Mouse (Mus musculus): Measurements from ENCODE around the gene Aif1l. TPM values are rescaled to one million over a fixed set of nuclear protein-coding genes. Genes with fewer than 3 reads are reported as not detected.

Aif1l gene
- polyA plus RNA-seq, 1 experiment: 1.2 TPM

- no peak overlapping the region for H3K4me3 ChIP-seq (replicated peaks; ENCODE audit: control insufficient read depth, low read depth, low read length)
- no peaks in the 10 kb centered on the region; the same call in 1 of the 2 replicates for H3K4me1 ChIP-seq (ENCODE audit: control insufficient read depth, insufficient read depth, low read length)
- 76% methylated on average over 5 of the region's 5 CpGs for WGBS
- TF ChIP-seq POLR2A (IDR thresholded peaks at IDR 0.05; ENCODE audit: borderline replicate concordance, control insufficient read depth, low read depth, low read length) (no peak), CTCF (IDR thresholded peaks at IDR 0.05; ENCODE audit: control insufficient read depth, insufficient read depth, low read length) (no peak)
- no peak overlapping the region for H3K27ac ChIP-seq (ENCODE audit: control insufficient read depth, insufficient read depth, low read depth, low read length, poor library complexity)
These were observed 5.7 kb downstream of the Aif1l start for GRCm38 (mm10) chr2:31955686-31956085.

- no peak for TF ChIP-seq POLR2A (IDR thresholded peaks at IDR 0.05; ENCODE audit: borderline replicate concordance, control insufficient read depth, low read depth, low read length)
- no peak overlapping the region for H3K27ac ChIP-seq (ENCODE audit: control insufficient read depth, insufficient read depth, low read depth, low read length, poor library complexity)
- H3K4me1 ChIP-seq (ENCODE audit: control insufficient read depth, insufficient read depth, low read length): no peaks in the 10 kb centered on the region; the same call in 1 of the 2 replicates
- WGBS: 90% methylated on average over 10 of the region's 10 CpGs
- no peak overlapping the region for H3K4me3 ChIP-seq (replicated peaks; ENCODE audit: control insufficient read depth, low read depth, low read length)
These were observed 7.3 kb downstream of the Aif1l start for GRCm38 (mm10) chr2:31957211-31957610.

GRCm38 (mm10) chr2:31960986-31961385, 11.0 kb downstream of the Aif1l start:
- H3K4me3 ChIP-seq (replicated peaks; ENCODE audit: control insufficient read depth, low read depth, low read length): no peak overlapping the region
- TF ChIP-seq POLR2A (IDR thresholded peaks at IDR 0.05; ENCODE audit: borderline replicate concordance, control insufficient read depth, low read depth, low read length): no peak
- no peak for TF ChIP-seq CTCF (IDR thresholded peaks at IDR 0.05; ENCODE audit: control insufficient read depth, insufficient read depth, low read length)
- H3K27ac ChIP-seq (ENCODE audit: control insufficient read depth, insufficient read depth, low read depth, low read length, poor library complexity): no peak overlapping the region
- 91% methylated on average over 8 of the region's 8 CpGs for WGBS
- H3K4me1 ChIP-seq (ENCODE audit: control insufficient read depth, insufficient read depth, low read length): no peaks in the 10 kb centered on the region; the same call in 1 of the 2 replicates

- Histone ChIP-seq H3K4me1 (ENCODE audit: control insufficient read depth, insufficient read depth, low read length) (no peaks in the 10 kb centered on the region; the same call in 1 of the 2 replicates), H3K27ac (ENCODE audit: control insufficient read depth, insufficient read depth, low read depth, low read length, poor library complexity) (no peak overlapping the region), H3K4me3 (replicated peaks; ENCODE audit: control insufficient read depth, low read depth, low read length) (no peak overlapping the region)
- WGBS: 62% methylated on average over 4 of the region's 4 CpGs
- TF ChIP-seq POLR2A (IDR thresholded peaks at IDR 0.05; ENCODE audit: borderline replicate concordance, control insufficient read depth, low read depth, low read length) (no peak), CTCF (IDR thresholded peaks at IDR 0.05; ENCODE audit: control insufficient read depth, insufficient read depth, low read length) (no peak)
These were observed 11.9 kb downstream of the Aif1l start for GRCm38 (mm10) chr2:31961791-31962222.

GRCm38 (mm10) chr2:31962501-31963224, 12.7 kb downstream of the Aif1l start:
- TF ChIP-seq CTCF (IDR thresholded peaks at IDR 0.05; ENCODE audit: control insufficient read depth, insufficient read depth, low read length): no peak
- no peak for TF ChIP-seq POLR2A (IDR thresholded peaks at IDR 0.05; ENCODE audit: borderline replicate concordance, control insufficient read depth, low read depth, low read length)
- Histone ChIP-seq H3K27ac (ENCODE audit: control insufficient read depth, insufficient read depth, low read depth, low read length, poor library complexity) (no peak overlapping the region), H3K4me1 (ENCODE audit: control insufficient read depth, insufficient read depth, low read length) (no peaks in the 10 kb centered on the region), H3K4me3 (replicated peaks; ENCODE audit: control insufficient read depth, low read depth, low read length) (no peak overlapping the region)
- 74% methylated on average over 8 of the region's 8 CpGs for WGBS

- Histone ChIP-seq H3K4me3 (replicated peaks; ENCODE audit: control insufficient read depth, low read depth, low read length) (no peak overlapping the region), H3K4me1 (ENCODE audit: control insufficient read depth, insufficient read depth, low read length) (no peaks in the 10 kb centered on the region), H3K27ac (ENCODE audit: control insufficient read depth, insufficient read depth, low read depth, low read length, poor library complexity) (no peak overlapping the region)
- WGBS: 82% methylated on average over 7 of the region's 7 CpGs
- no peak for TF ChIP-seq POLR2A (IDR thresholded peaks at IDR 0.05; ENCODE audit: borderline replicate concordance, control insufficient read depth, low read depth, low read length)
- TF ChIP-seq CTCF (IDR thresholded peaks at IDR 0.05; ENCODE audit: control insufficient read depth, insufficient read depth, low read length): no peak
These were observed 13.6 kb downstream of the Aif1l start for GRCm38 (mm10) chr2:31963491-31963890.

- Histone ChIP-seq H3K27ac (ENCODE audit: control insufficient read depth, insufficient read depth, low read depth, low read length, poor library complexity) (no peak overlapping the region), H3K4me3 (replicated peaks; ENCODE audit: control insufficient read depth, low read depth, low read length) (no peak overlapping the region), H3K4me1 (ENCODE audit: control insufficient read depth, insufficient read depth, low read length) (no peaks in the 10 kb centered on the region)
- WGBS: 92% methylated on average over 3 of the region's 3 CpGs
- TF ChIP-seq POLR2A (IDR thresholded peaks at IDR 0.05; ENCODE audit: borderline replicate concordance, control insufficient read depth, low read depth, low read length): no peak
- no peak for TF ChIP-seq CTCF (IDR thresholded peaks at IDR 0.05; ENCODE audit: control insufficient read depth, insufficient read depth, low read length)
These were observed 14.3 kb downstream of the Aif1l start for GRCm38 (mm10) chr2:31964191-31964590.

- Histone ChIP-seq H3K27ac (ENCODE audit: control insufficient read depth, insufficient read depth, low read depth, low read length, poor library complexity) (no peak overlapping the region), H3K4me1 (ENCODE audit: control insufficient read depth, insufficient read depth, low read length) (no peaks in the 10 kb centered on the region), H3K4me3 (replicated peaks; ENCODE audit: control insufficient read depth, low read depth, low read length) (no peak overlapping the region)
- TF ChIP-seq CTCF (IDR thresholded peaks at IDR 0.05; ENCODE audit: control insufficient read depth, insufficient read depth, low read length) (peak; percentile 73), POLR2A (IDR thresholded peaks at IDR 0.05; ENCODE audit: borderline replicate concordance, control insufficient read depth, low read depth, low read length) (no peak)
These were observed 15.2 kb downstream of the Aif1l start for GRCm38 (mm10) chr2:31965110-31965509.

Measured in bone marrow, adult 2 months (tissue).